Mouse (Mus musculus) CH12.LX (cell line): ENCODE measurements around the gene Hspa1l.

Experiments
- CHD2 ChIP-seq: IDR thresholded peaks from 2 replicates; pipeline ENCODE4 v1.6.1; 2011; ENCODE audit warnings: low read length, improper control_type of control experiment
- CTCF ChIP-seq, 2 experiments: IDR thresholded peaks in 1 of 2; conservative IDR thresholded peaks in 1 of 2; 2 replicates each; pipeline ENCODE4 v1.5.1; 2011 to 2012; ENCODE audit warnings: low read depth in 2 of 2, low read length in 2 of 2, improper control_type of control experiment in 1 of 2, inconsistent platforms in 1 of 2, mild to moderate bottlenecking in 1 of 2, moderate library complexity in 1 of 2
- EP300 ChIP-seq: IDR thresholded peaks from 2 replicates; pipeline ENCODE4 v1.6.1; 2011; ENCODE audit warnings: low read length, improper control_type of control experiment
- JUN ChIP-seq: IDR thresholded peaks from 2 replicates; pipeline ENCODE4 v1.6.1; 2011; ENCODE audit warnings: low read depth, mild to moderate bottlenecking, low read length, improper control_type of control experiment, moderate library complexity; ENCODE audit not compliant: insufficient read depth
- POLR2A ChIP-seq: IDR thresholded peaks from 2 replicates; pipeline ENCODE4 v1.6.1; 2011; ENCODE audit warnings: low read depth, mild to moderate bottlenecking, improper control_type of control experiment, low read length
- RCOR1 ChIP-seq: conservative IDR thresholded peaks from 2 replicates; pipeline ENCODE4 v1.6.1; 2012; ENCODE audit warnings: low read depth, mild to moderate bottlenecking, inconsistent platforms, low read length, improper control_type of control experiment

DNA sequence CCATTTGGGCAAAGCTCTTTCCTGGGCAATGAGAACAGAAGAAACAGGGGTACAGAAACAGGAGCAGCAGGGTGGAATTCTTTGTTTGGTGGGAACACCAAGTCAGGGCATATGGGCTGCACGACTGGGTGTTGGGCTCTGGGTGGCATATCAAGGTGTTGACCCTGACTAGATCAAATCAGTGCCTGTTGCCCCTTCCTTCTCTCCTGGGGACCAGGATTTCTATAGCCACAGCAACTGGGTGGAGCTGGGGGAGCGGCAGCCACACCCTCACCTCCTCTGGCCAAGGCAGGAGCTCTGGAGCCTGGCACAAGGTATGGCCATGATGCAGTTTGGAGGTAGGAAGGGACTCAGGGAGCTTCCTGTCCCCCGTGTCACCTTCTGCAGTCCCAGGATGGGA, 45.7 kb downstream of the Hspa1l start:
- TF ChIP-seq JUN (no peak), POLR2A (no peak), RCOR1 (no peak), CHD2 (no peak), CTCF (conservative IDR thresholded peaks at IDR 0.05 in 1 of 2, IDR thresholded peaks at IDR 0.05 in 1 of 2; ENCODE audit: low read depth in 2 of 2, low read length in 2 of 2) (no peak), EP300 (no peak)
